Mouse (Mus musculus): ENCODE results near the gene Nfkb2. TPM values are rescaled to one million over a fixed set of nuclear protein-coding genes. Genes with fewer than 3 reads are reported as not detected.

Gene Nfkb2
- 6.1 and 6.7 TPM in 2 replicates for polyA plus RNA-seq (2015; fragmentation: Nextera tagmentation; extraction: Ambion mirVana)

GRCm38 (mm10) chr19:46304216-46304841, at the start of gene Nfkb2:
Gene Nfkb2, plus strand, starts transcription at chr19:46304320.
- no peaks in the 10 kb centered on the region for H3K9me3 ChIP-seq (ENCODE audit: control insufficient read depth)
- H3K27me3 ChIP-seq (replicated peaks; ENCODE audit: control insufficient read depth, insufficient read depth, low read length): no peaks in the 10 kb centered on the region
- peaks cover 10% of the 10 kb centered on the region; the same call in 1 of the 2 replicates for H3K36me3 ChIP-seq (ENCODE audit: control insufficient read depth, insufficient read depth)
- H3K4me1 ChIP-seq (replicated peaks; ENCODE audit: control insufficient read depth, insufficient read depth, low read length): 0 out of 2 replicates have a peak, but pooled peaks cover 7% of the 10 kb centered on the region
- peak within 1 kb of the TSS; percentile 95 for H3K4me2 ChIP-seq (replicated peaks; ENCODE audit: low read depth)
- TF ChIP-seq CTCF (IDR thresholded peaks at IDR 0.05; ENCODE audit: low read depth): peak; percentile 96
- H3K9ac ChIP-seq (ENCODE audit: low read depth, low read length): peak within 1 kb of the TSS; percentile 54
- peak; percentile 89 for ATAC-seq
- peak within 1 kb of the TSS; percentile 59 for H3K4me3 ChIP-seq (ENCODE audit: low read depth, low read length)
- peak within 1 kb of the TSS; percentile 80 for H3K27ac ChIP-seq (ENCODE audit: low read depth, low read length)
- under 1% methylated on average over 39 of the region's 39 CpGs for WGBS

DNA sequence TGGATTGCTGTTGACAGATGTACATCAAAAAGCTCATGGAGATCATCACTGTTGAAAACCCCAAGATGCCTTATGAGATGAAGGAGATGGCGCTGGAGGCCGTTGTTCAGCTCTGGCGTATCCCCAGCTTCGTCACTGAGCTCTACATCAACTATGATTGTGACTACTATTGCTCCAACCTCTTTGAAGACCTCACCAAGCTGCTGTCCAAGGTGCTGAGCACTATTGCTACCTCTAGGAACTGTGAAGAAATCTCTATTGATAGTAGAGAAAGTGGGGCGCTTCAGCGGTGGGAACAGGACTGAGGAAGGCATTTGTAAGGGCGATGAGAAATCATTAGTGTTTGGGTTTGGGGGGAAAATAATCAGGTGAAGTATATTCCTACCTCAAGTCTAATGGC, 39.4 kb upstream of the Nfkb2 start:
- WGBS: 91% methylated on average over 7 of the region's 7 CpGs
- Histone ChIP-seq H3K4me1 (replicated peaks; ENCODE audit: control insufficient read depth, insufficient read depth, low read length) (no peaks in the 10 kb centered on the region), H3K27ac (ENCODE audit: low read depth, low read length) (no peak overlapping the region), H3K4me3 (ENCODE audit: low read depth, low read length) (no peak overlapping the region), H3K9me3 (ENCODE audit: control insufficient read depth) (no peaks in the 10 kb centered on the region), H3K9ac (ENCODE audit: low read depth, low read length) (no peak overlapping the region), H3K36me3 (ENCODE audit: control insufficient read depth, insufficient read depth) (peaks cover 97% of the 10 kb centered on the region), H3K4me2 (replicated peaks; ENCODE audit: low read depth) (no peak overlapping the region), H3K27me3 (replicated peaks; ENCODE audit: control insufficient read depth, insufficient read depth, low read length) (no peaks in the 10 kb centered on the region)
- no peak for ATAC-seq
- TF ChIP-seq CTCF (IDR thresholded peaks at IDR 0.05; ENCODE audit: low read depth): no peak

DNA sequence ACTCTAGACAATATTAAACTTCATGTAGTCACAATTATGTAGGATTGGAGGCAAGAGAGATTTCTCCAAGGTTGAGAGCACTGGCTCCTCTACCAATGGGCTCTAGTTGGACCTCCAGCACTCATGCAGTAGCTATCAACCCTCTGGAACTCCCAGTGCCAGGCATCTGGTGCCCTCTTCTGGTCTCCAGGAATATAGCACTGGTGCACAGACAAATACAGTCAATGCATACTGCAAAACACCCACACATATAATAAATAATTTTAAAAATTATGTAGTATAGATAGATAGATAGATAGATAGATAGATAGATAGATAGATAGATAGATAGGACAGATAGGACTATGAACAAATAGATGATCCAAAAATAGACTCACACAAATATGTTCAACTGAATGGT, 28.8 kb upstream of the Nfkb2 start:
- no peak for ATAC-seq
- peak; percentile 66 for TF ChIP-seq CTCF (IDR thresholded peaks at IDR 0.05; ENCODE audit: low read depth)
- Histone ChIP-seq H3K36me3 (ENCODE audit: control insufficient read depth, insufficient read depth) (peaks cover 76% of the 10 kb centered on the region), H3K9me3 (ENCODE audit: control insufficient read depth) (no peaks in the 10 kb centered on the region), H3K4me2 (replicated peaks; ENCODE audit: low read depth) (no peak overlapping the region), H3K4me1 (replicated peaks; ENCODE audit: control insufficient read depth, insufficient read depth, low read length) (no peaks in the 10 kb centered on the region), H3K9ac (ENCODE audit: low read depth, low read length) (no peak overlapping the region), H3K4me3 (ENCODE audit: low read depth, low read length) (no peak overlapping the region), H3K27ac (ENCODE audit: low read depth, low read length) (no peak overlapping the region), H3K27me3 (replicated peaks; ENCODE audit: control insufficient read depth, insufficient read depth, low read length) (no peaks in the 10 kb centered on the region)

GRCm38 (mm10) chr19:46282081-46282849, 21.9 kb upstream of the Nfkb2 start:
- Histone ChIP-seq H3K4me2 (replicated peaks; ENCODE audit: low read depth) (no peak overlapping the region), H3K9me3 (ENCODE audit: control insufficient read depth) (no peaks in the 10 kb centered on the region), H3K4me1 (replicated peaks; ENCODE audit: control insufficient read depth, insufficient read depth, low read length) (no peaks in the 10 kb centered on the region), H3K36me3 (ENCODE audit: control insufficient read depth, insufficient read depth) (peaks cover 90% of the 10 kb centered on the region), H3K9ac (ENCODE audit: low read depth, low read length) (no peak overlapping the region), H3K4me3 (ENCODE audit: low read depth, low read length) (no peak overlapping the region), H3K27me3 (replicated peaks; ENCODE audit: control insufficient read depth, insufficient read depth, low read length) (no peaks in the 10 kb centered on the region), H3K27ac (ENCODE audit: low read depth, low read length) (no peak overlapping the region)
- whole genome bisulfite sequencing: 94% methylated on average over 11 of the region's 11 CpGs
- TF ChIP-seq CTCF (IDR thresholded peaks at IDR 0.05; ENCODE audit: low read depth): peak; percentile 40
- no peak for ATAC-seq

GRCm38 (mm10) chr19:46284686-46285085, 19.4 kb upstream of the Nfkb2 start:
- no peak for TF ChIP-seq CTCF (IDR thresholded peaks at IDR 0.05; ENCODE audit: low read depth)
- Histone ChIP-seq H3K4me2 (replicated peaks; ENCODE audit: low read depth) (no peak overlapping the region), H3K27ac (ENCODE audit: low read depth, low read length) (no peak overlapping the region; the same call in 1 of the 2 replicates), H3K4me3 (ENCODE audit: low read depth, low read length) (no peak overlapping the region), H3K27me3 (replicated peaks; ENCODE audit: control insufficient read depth, insufficient read depth, low read length) (no peaks in the 10 kb centered on the region), H3K9ac (ENCODE audit: low read depth, low read length) (no peak overlapping the region), H3K9me3 (ENCODE audit: control insufficient read depth) (no peaks in the 10 kb centered on the region), H3K36me3 (ENCODE audit: control insufficient read depth, insufficient read depth) (peaks cover 73% of the 10 kb centered on the region), H3K4me1 (replicated peaks; ENCODE audit: control insufficient read depth, insufficient read depth, low read length) (no peaks in the 10 kb centered on the region)
- ATAC-seq: no peak
- 89% methylated on average over 4 of the region's 4 CpGs for WGBS

GRCm38 (mm10) chr19:46285631-46286030, 18.5 kb upstream of the Nfkb2 start:
- H3K4me3 ChIP-seq (ENCODE audit: low read depth, low read length): no peak overlapping the region
- 88% methylated on average over 7 of the region's 7 CpGs for WGBS
- ATAC-seq: no peak

More at GRCm38 (mm10) chr19:46285631-46286030, 18.5 kb upstream of the Nfkb2 start:
- H3K4me1 ChIP-seq (replicated peaks; ENCODE audit: control insufficient read depth, insufficient read depth, low read length): no peaks in the 10 kb centered on the region
- TF ChIP-seq CTCF (IDR thresholded peaks at IDR 0.05; ENCODE audit: low read depth): no peak
- H3K4me2 ChIP-seq (replicated peaks; ENCODE audit: low read depth): no peak overlapping the region
- H3K27ac ChIP-seq (ENCODE audit: low read depth, low read length): no peak overlapping the region
- H3K9ac ChIP-seq (ENCODE audit: low read depth, low read length): no peak overlapping the region
- H3K36me3 ChIP-seq (ENCODE audit: control insufficient read depth, insufficient read depth): peaks cover 63% of the 10 kb centered on the region
- no peaks in the 10 kb centered on the region for H3K27me3 ChIP-seq (replicated peaks; ENCODE audit: control insufficient read depth, insufficient read depth, low read length)
- H3K9me3 ChIP-seq (ENCODE audit: control insufficient read depth): no peaks in the 10 kb centered on the region
